Mouse (Mus musculus) neural tube, embryonic 12.5 days (tissue): ENCODE data around the gene Minar1. TPM values are rescaled to one million over a fixed set of nuclear protein-coding genes. Genes with fewer than 3 reads are reported as not detected.

Source experiments
- ATAC-seq: fragments of 200-750 bp; cut with Nextera tagmentation; 2 replicates; pipeline ENCODE4 v1.8.0; 2017; ENCODE audit warnings: low read depth, mild to moderate bottlenecking, moderate TSS enrichment, moderate library complexity; ENCODE audit not compliant: low FRiP score
- H3K27ac ChIP-seq: fragments of 300-500 bp; sonication (generic); 2 replicates; pipeline ENCODE4 v1.5.1; 2016
- H3K27me3 ChIP-seq: fragments of 300-500 bp; sonication (generic); replicated peaks from 2 replicates; pipeline ENCODE4 v1.6.1; 2016; ENCODE audit warnings: mild to moderate bottlenecking
- H3K36me3 ChIP-seq: fragments of 300-500 bp; sonication (generic); 2 replicates; pipeline ENCODE4 v1.6.1; 2016; ENCODE audit warnings: mild to moderate bottlenecking
- H3K4me1 ChIP-seq: fragments of 300-500 bp; sonication (generic); 2 replicates; pipeline ENCODE4 v1.6.1; 2016
- H3K4me2 ChIP-seq: fragments of 300-500 bp; sonication (generic); replicated peaks from 2 replicates; pipeline ENCODE4 v1.6.1; 2016; ENCODE audit warnings: mild to moderate bottlenecking
- H3K4me3 ChIP-seq: fragments of 300-500 bp; sonication (generic); 2 replicates; pipeline ENCODE4 v1.5.1; 2016
- H3K9ac ChIP-seq: fragments of 300-500 bp; sonication (generic); 2 replicates; pipeline ENCODE4 v1.6.1; 2016; ENCODE audit warnings: mild to moderate bottlenecking
- H3K9me3 ChIP-seq: fragments of 300-500 bp; sonication (generic); 2 replicates; pipeline ENCODE4 v1.6.1; 2016; ENCODE audit warnings: mild to moderate bottlenecking
- WGBS: fragments of 180-500 bp; shearing (Covaris S2); methylation state at CpG from one replicate; pipeline ENCODE4 v1.1.7; 2016; 5-methylcytosine and 5-hydroxymethylcytosine counted together
- polyA plus RNA-seq: library from polyadenylated mRNA; unstranded; fragments of >200 nt; fragmentation: Nextera tagmentation; extraction: Ambion mirVana; gene quantifications from 2 replicates; pipeline ENCODE4 v1.2.1, GENCODE M21; 2016

Minar1 gene
- polyA plus RNA-seq: 1.1 and 1.5 TPM in 2 replicates

GRCm38 (mm10) chr9:89623006-89623760 is at the start of gene Minar1:
Gene Minar1, minus strand, starts transcription at chr9:89623125.
- H3K4me3 ChIP-seq: peak within 1 kb of the TSS; percentile 53
- no peaks in the 10 kb centered on the region for H3K9me3 ChIP-seq
- H3K36me3 ChIP-seq: no peaks in the 10 kb centered on the region
- peaks cover 16% of the 10 kb centered on the region for H3K27me3 ChIP-seq
- peaks cover 7% of the 10 kb centered on the region; the same call in 1 of the 2 replicates for H3K4me1 ChIP-seq
- H3K27ac ChIP-seq: 0 out of 2 replicates have a peak within 1 kb of the TSS, but pooled peaks have one; percentile 10
- peak within 1 kb of the TSS; percentile 94 for H3K4me2 ChIP-seq
- 2% methylated on average over 27 of the region's 27 CpGs for WGBS
- ATAC-seq: peak; percentile 82
- peak within 1 kb of the TSS; percentile 65 for H3K9ac ChIP-seq

GRCm38 (mm10) chr9:89669878-89670277 is 47.0 kb upstream of the Minar1 start:
- Histone ChIP-seq H3K9ac (no peak overlapping the region), H3K9me3 (no peaks in the 10 kb centered on the region), H3K27ac (no peak overlapping the region), H3K36me3 (no peaks in the 10 kb centered on the region), H3K4me2 (no peak overlapping the region), H3K27me3 (no peaks in the 10 kb centered on the region), H3K4me3 (no peak overlapping the region), H3K4me1 (no peaks in the 10 kb centered on the region)
- ATAC-seq: no peak
- WGBS: 89% methylated on average over 4 of the region's 4 CpGs

GRCm38 (mm10) chr9:89667306-89667942 is 44.5 kb upstream of the Minar1 start:
- Histone ChIP-seq H3K9ac (no peak overlapping the region), H3K27ac (no peak overlapping the region), H3K9me3 (no peaks in the 10 kb centered on the region), H3K27me3 (no peaks in the 10 kb centered on the region), H3K4me1 (no peaks in the 10 kb centered on the region), H3K36me3 (no peaks in the 10 kb centered on the region), H3K4me2 (no peak overlapping the region), H3K4me3 (no peak overlapping the region)
- 83% methylated on average over 4 of the region's 4 CpGs for WGBS
- no peak for ATAC-seq

GRCm38 (mm10) chr9:89650913-89651312 is 28.0 kb upstream of the Minar1 start:
- Histone ChIP-seq H3K36me3 (no peaks in the 10 kb centered on the region), H3K4me2 (no peak overlapping the region), H3K27me3 (no peaks in the 10 kb centered on the region), H3K4me3 (no peak overlapping the region), H3K9ac (no peak overlapping the region), H3K4me1 (no peaks in the 10 kb centered on the region), H3K9me3 (no peaks in the 10 kb centered on the region), H3K27ac (no peak overlapping the region)
- 83% methylated on average over 6 of the region's 6 CpGs for WGBS
- no peak for ATAC-seq

GRCm38 (mm10) chr9:89637453-89637852 is 14.5 kb upstream of the Minar1 start:
- no peak overlapping the region for H3K4me3 ChIP-seq
- 89% methylated on average over 3 of the region's 3 CpGs for WGBS
- no peak for ATAC-seq

GRCm38 (mm10) chr9:89622296-89623005 is 474 bp downstream of the Minar1 start:
- ATAC-seq: peak; percentile 65
- 0 out of 2 replicates have a peak overlapping the region, but pooled peaks have one; percentile 10 for H3K27ac ChIP-seq

More at GRCm38 (mm10) chr9:89637453-89637852, 14.5 kb upstream of the Minar1 start:
- Histone ChIP-seq H3K4me2 (no peak overlapping the region), H3K36me3 (no peaks in the 10 kb centered on the region), H3K27ac (no peak overlapping the region), H3K4me1 (no peaks in the 10 kb centered on the region), H3K9ac (no peak overlapping the region), H3K9me3 (no peaks in the 10 kb centered on the region), H3K27me3 (no peaks in the 10 kb centered on the region)

GRCm38 (mm10) chr9:89621750-89622149 is 1.2 kb downstream of the Minar1 start:
- peaks cover 7% of the 10 kb centered on the region; the same call in 1 of the 2 replicates for H3K4me1 ChIP-seq
- WGBS: 2% methylated on average over 11 of the region's 11 CpGs
- peak overlapping the region; percentile 94 for H3K4me2 ChIP-seq
- ATAC-seq: no peak
- H3K27me3 ChIP-seq: peaks cover 16% of the 10 kb centered on the region
- H3K9ac ChIP-seq: peak overlapping the region; percentile 65; the same call in 1 of the 2 replicates
- H3K36me3 ChIP-seq: no peaks in the 10 kb centered on the region
- H3K9me3 ChIP-seq: no peaks in the 10 kb centered on the region
- H3K27ac ChIP-seq: no peak overlapping the region
- peak overlapping the region; percentile 53 for H3K4me3 ChIP-seq

More at GRCm38 (mm10) chr9:89622296-89623005, 474 bp downstream of the Minar1 start:
- Histone ChIP-seq H3K4me1 (peaks cover 7% of the 10 kb centered on the region; the same call in 1 of the 2 replicates), H3K4me2 (peak overlapping the region; percentile 94), H3K4me3 (peak overlapping the region; percentile 53), H3K9ac (peak overlapping the region; percentile 65), H3K27me3 (peaks cover 16% of the 10 kb centered on the region), H3K36me3 (no peaks in the 10 kb centered on the region), H3K9me3 (no peaks in the 10 kb centered on the region)
- 2% methylated on average over 42 of the region's 42 CpGs for WGBS

- H3K36me3 ChIP-seq: no peaks in the 10 kb centered on the region
- 29% methylated on average over 6 of the region's 6 CpGs for WGBS
- H3K4me3 ChIP-seq: 0 out of 2 replicates have a peak overlapping the region, but pooled peaks have one; percentile 15
- peaks cover 7% of the 10 kb centered on the region; the same call in 1 of the 2 replicates for H3K4me1 ChIP-seq
- peak overlapping the region; percentile 94 for H3K4me2 ChIP-seq
- H3K27ac ChIP-seq: no peak overlapping the region
- ATAC-seq: no peak
- H3K9me3 ChIP-seq: no peaks in the 10 kb centered on the region
- H3K27me3 ChIP-seq: peaks cover 16% of the 10 kb centered on the region
- no peak overlapping the region for H3K9ac ChIP-seq
Measured at GRCm38 (mm10) chr9:89620347-89620746, 2.6 kb downstream of the Minar1 start.

- no peak overlapping the region for H3K4me2 ChIP-seq
- no peaks in the 10 kb centered on the region for H3K4me1 ChIP-seq
- 99% methylated on average over 2 of the region's 2 CpGs for WGBS
Measured at GRCm38 (mm10) chr9:89616946-89617345, 6.0 kb downstream of the Minar1 start.

GRCm38 (mm10) chr9:89610592-89610991 is 12.3 kb downstream of the Minar1 start:
- Histone ChIP-seq H3K9ac (no peak overlapping the region), H3K4me3 (no peak overlapping the region), H3K9me3 (no peaks in the 10 kb centered on the region), H3K27me3 (no peaks in the 10 kb centered on the region), H3K4me2 (no peak overlapping the region), H3K27ac (no peak overlapping the region), H3K36me3 (no peaks in the 10 kb centered on the region), H3K4me1 (0 out of 2 replicates have a peak, but pooled peaks cover 6% of the 10 kb centered on the region)
- whole genome bisulfite sequencing: 73% methylated on average over 4 of the region's 4 CpGs
- ATAC-seq: no peak

More at GRCm38 (mm10) chr9:89616946-89617345, 6.0 kb downstream of the Minar1 start:
- H3K9ac ChIP-seq: no peak overlapping the region
- no peaks in the 10 kb centered on the region for H3K9me3 ChIP-seq
- ATAC-seq: no peak
- H3K36me3 ChIP-seq: no peaks in the 10 kb centered on the region
- peaks cover 10% of the 10 kb centered on the region for H3K27me3 ChIP-seq
- H3K27ac ChIP-seq: no peak overlapping the region
- H3K4me3 ChIP-seq: no peak overlapping the region

- H3K4me3 ChIP-seq: no peak overlapping the region
- WGBS: 64% methylated on average over 7 of the region's 7 CpGs
- 0 out of 2 replicates have a peak, but pooled peaks cover 6% of the 10 kb centered on the region for H3K4me1 ChIP-seq
- H3K27ac ChIP-seq: no peak overlapping the region
- no peak overlapping the region for H3K4me2 ChIP-seq
- no peaks in the 10 kb centered on the region for H3K9me3 ChIP-seq
- ATAC-seq: no peak
- H3K36me3 ChIP-seq: no peaks in the 10 kb centered on the region
- no peaks in the 10 kb centered on the region for H3K27me3 ChIP-seq
- no peak overlapping the region for H3K9ac ChIP-seq
Measured at GRCm38 (mm10) chr9:89607321-89607720, 15.6 kb downstream of the Minar1 start.

GRCm38 (mm10) chr9:89606256-89606655 is 16.7 kb downstream of the Minar1 start:
- ATAC-seq: no peak

More at GRCm38 (mm10) chr9:89606256-89606655, 16.7 kb downstream of the Minar1 start:
- H3K4me1 ChIP-seq: 0 out of 2 replicates have a peak, but pooled peaks cover 3% of the 10 kb centered on the region
- H3K4me2 ChIP-seq: no peak overlapping the region
- no peaks in the 10 kb centered on the region for H3K36me3 ChIP-seq
- H3K9me3 ChIP-seq: no peaks in the 10 kb centered on the region
- no peak overlapping the region for H3K27ac ChIP-seq
- 48% methylated on average over 11 of the region's 11 CpGs for WGBS
- H3K9ac ChIP-seq: no peak overlapping the region
- no peak overlapping the region for H3K4me3 ChIP-seq
- H3K27me3 ChIP-seq: no peaks in the 10 kb centered on the region
